Mouse (Mus musculus) midbrain, embryonic 16.5 days (tissue): Measurements from ENCODE around the gene Lmo4. TPM values are rescaled to one million over a fixed set of nuclear protein-coding genes. Genes with fewer than 3 reads are reported as not detected.

Source experiments
- ATAC-seq: fragments of 200-750 bp; cut with Nextera tagmentation; 2 replicates; pipeline ENCODE4 v1.8.0; 2017; ENCODE audit warnings: moderate TSS enrichment
- H3K27ac ChIP-seq: fragments of 300-500 bp; sonication (generic); 2 replicates; pipeline ENCODE4 v1.5.1; 2014; ENCODE audit warnings: mild to moderate bottlenecking, low read length, mixed read lengths
- H3K27me3 ChIP-seq: fragments of 300-500 bp; sonication (generic); 2 replicates; pipeline ENCODE4 v1.6.1; 2014; ENCODE audit warnings: low read depth, low read length, mixed read lengths; ENCODE audit not compliant: control insufficient read depth, insufficient read depth
- H3K36me3 ChIP-seq: fragments of 300-500 bp; sonication (generic); 2 replicates; pipeline ENCODE4 v1.6.1; 2014; ENCODE audit warnings: mild to moderate bottlenecking, low read length, moderate library complexity, mixed read lengths; ENCODE audit not compliant: control insufficient read depth, insufficient read depth
- H3K4me1 ChIP-seq: fragments of 300-500 bp; sonication (generic); 2 replicates; pipeline ENCODE4 v1.6.1; 2014; ENCODE audit warnings: mild to moderate bottlenecking, low read length, mixed read lengths; ENCODE audit not compliant: control insufficient read depth, insufficient read depth
- H3K4me2 ChIP-seq: fragments of 300-500 bp; sonication (generic); 2 replicates; pipeline ENCODE4 v1.6.1; 2014; ENCODE audit warnings: mild to moderate bottlenecking, low read length, mixed read lengths
- H3K4me3 ChIP-seq: fragments of 300-500 bp; sonication (generic); 2 replicates; pipeline ENCODE4 v1.5.1; 2014; ENCODE audit warnings: low read depth, mild to moderate bottlenecking, low read length, moderate library complexity, mixed read lengths
- H3K9ac ChIP-seq: fragments of 300-500 bp; sonication (generic); 2 replicates; pipeline ENCODE4 v1.6.1; 2014; ENCODE audit warnings: low read depth, low read length, mixed read lengths
- H3K9me3 ChIP-seq: fragments of 300-500 bp; sonication (generic); replicated peaks from 2 replicates; pipeline ENCODE4 v1.6.1; 2014; ENCODE audit warnings: mild to moderate bottlenecking, low read length, mixed read lengths; ENCODE audit not compliant: control insufficient read depth, poor library complexity, severe bottlenecking
- WGBS: fragments of 180-500 bp; shearing (Covaris S2); extraction: QIAGEN DNeasy Blood & Tissue Kit; methylation state at CpG from one replicate; pipeline ENCODE4 v1.1.7; 2014; 5-methylcytosine and 5-hydroxymethylcytosine counted together
- polyA plus RNA-seq: library from polyadenylated mRNA; unstranded; fragments of >200 nt; fragmentation: Nextera tagmentation; extraction: Ambion mirVana; gene quantifications from 2 replicates; pipeline ENCODE4 v1.2.1, GENCODE M21; 2015

Gene Lmo4
- polyA plus RNA-seq, 1 experiment from 2014 or later = 86.3 TPM

DNA sequence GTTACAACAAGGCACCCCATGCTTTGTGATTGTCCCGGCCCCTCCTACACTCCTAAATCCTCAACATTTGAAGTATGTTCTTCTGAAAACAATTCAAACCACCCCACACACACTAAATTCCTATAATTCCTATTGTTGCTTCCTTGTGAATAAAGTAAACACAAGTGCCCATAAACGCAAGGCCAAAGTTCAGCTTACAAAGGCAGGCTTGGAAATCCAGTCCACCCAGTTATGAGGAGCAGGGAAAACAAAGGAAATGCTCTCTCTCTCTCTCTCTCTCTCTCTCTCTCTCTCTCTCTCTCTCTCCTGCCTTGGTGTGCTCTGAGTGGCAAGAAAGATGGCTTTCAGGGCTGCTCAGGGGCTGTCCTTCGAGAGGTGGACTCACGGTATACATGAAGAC is 61.0 kb downstream of the Lmo4 start:
- Histone ChIP-seq H3K4me3 (no peak overlapping the region), H3K9ac (no peak overlapping the region), H3K9me3 (no peaks in the 10 kb centered on the region), H3K4me2 (no peak overlapping the region), H3K4me1 (no peaks in the 10 kb centered on the region), H3K27ac (no peak overlapping the region), H3K36me3 (no peaks in the 10 kb centered on the region), H3K27me3 (no peaks in the 10 kb centered on the region)
- 86% methylated on average over 4 of the region's 4 CpGs for WGBS
- no peak for ATAC-seq

- no peaks in the 10 kb centered on the region for H3K36me3 ChIP-seq
- H3K4me1 ChIP-seq = no peaks in the 10 kb centered on the region
- no peak overlapping the region for H3K4me3 ChIP-seq
- no peaks in the 10 kb centered on the region for H3K9me3 ChIP-seq
- ATAC-seq = no peak
- H3K9ac ChIP-seq = no peak overlapping the region
- H3K4me2 ChIP-seq = no peak overlapping the region
- 94% methylated on average over 7 of the region's 7 CpGs for WGBS
- H3K27me3 ChIP-seq = no peaks in the 10 kb centered on the region
- H3K27ac ChIP-seq = no peak overlapping the region
These were observed 62.1 kb downstream of the Lmo4 start for GRCm38 (mm10) chr3:144142939-144143338.

DNA sequence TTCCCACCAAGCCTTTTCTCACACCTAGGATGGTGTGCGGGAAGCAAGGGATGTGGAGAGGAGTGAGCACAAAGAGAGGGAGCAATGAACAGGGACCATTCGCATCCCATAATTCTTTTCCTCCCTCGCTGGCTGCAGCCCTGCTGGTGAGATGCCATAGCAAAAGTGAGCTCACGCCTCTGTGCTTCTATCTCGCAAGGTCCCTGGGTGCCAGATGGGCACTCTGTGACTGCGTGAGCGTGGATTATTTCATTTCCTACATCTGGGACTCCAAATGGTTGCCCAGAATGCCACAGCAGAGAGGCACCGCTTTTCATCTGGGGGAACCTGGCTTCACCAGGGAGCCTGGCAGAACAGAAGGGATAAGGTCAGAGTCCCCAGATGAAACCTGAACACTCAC is 63.2 kb downstream of the Lmo4 start:
- no peak for ATAC-seq
- H3K4me3 ChIP-seq = no peak overlapping the region
- 81% methylated on average over 8 of the region's 8 CpGs for WGBS

GRCm38 (mm10) chr3:144140816-144141215 is 64.2 kb downstream of the Lmo4 start:
- Histone ChIP-seq H3K4me3 (no peak overlapping the region), H3K4me2 (no peak overlapping the region), H3K27me3 (no peaks in the 10 kb centered on the region), H3K9me3 (no peaks in the 10 kb centered on the region), H3K9ac (no peak overlapping the region), H3K4me1 (no peaks in the 10 kb centered on the region), H3K36me3 (no peaks in the 10 kb centered on the region), H3K27ac (no peak overlapping the region)
- no peak for ATAC-seq
- 93% methylated on average over 5 of the region's 5 CpGs for WGBS

More for the DNA sequence above, 63.2 kb downstream of the Lmo4 start:
- Histone ChIP-seq H3K4me1 (no peaks in the 10 kb centered on the region), H3K4me2 (no peak overlapping the region), H3K36me3 (no peaks in the 10 kb centered on the region), H3K9ac (no peak overlapping the region), H3K27me3 (no peaks in the 10 kb centered on the region), H3K27ac (no peak overlapping the region), H3K9me3 (no peaks in the 10 kb centered on the region)

DNA sequence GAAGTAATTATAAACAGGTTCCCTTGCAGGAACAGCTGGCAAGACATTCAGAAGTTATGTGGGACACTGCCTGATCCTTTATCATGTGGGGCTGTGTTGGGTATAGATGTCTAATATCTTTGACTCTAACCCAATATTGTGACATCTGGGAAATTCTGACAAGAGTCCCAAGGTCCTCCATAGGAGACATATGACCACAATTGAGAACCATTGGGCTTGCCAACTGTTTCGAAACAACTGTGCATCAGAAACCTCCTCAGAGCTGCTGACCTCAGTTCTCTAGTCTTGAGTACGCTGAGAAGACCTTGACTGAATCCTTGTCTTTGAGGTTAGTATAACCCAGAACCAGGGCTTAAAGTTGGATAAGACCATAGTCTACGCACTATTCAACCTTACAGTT is 66.4 kb downstream of the Lmo4 start:
- WGBS = 96% methylated on average over 3 of the region's 3 CpGs
- Histone ChIP-seq H3K4me1 (no peaks in the 10 kb centered on the region), H3K9ac (no peak overlapping the region), H3K9me3 (no peaks in the 10 kb centered on the region), H3K4me3 (no peak overlapping the region), H3K27me3 (no peaks in the 10 kb centered on the region), H3K27ac (no peak overlapping the region), H3K4me2 (no peak overlapping the region), H3K36me3 (no peaks in the 10 kb centered on the region)
- ATAC-seq = no peak
